Mouse (Mus musculus): Measurements from ENCODE around the gene Treml1.

- no peak for TF ChIP-seq POLR2A (IDR thresholded peaks at IDR 0.05; ENCODE audit: extremely low read depth, insufficient read depth, low read length)
- TF ChIP-seq CTCF (IDR thresholded peaks at IDR 0.05; ENCODE audit: extremely low read depth, insufficient read depth, low read length) = no peak
Observed at GRCm38 (mm10) chr17:48411241-48411640, 51.5 kb downstream of the Treml1 start.

Data from cortical plate, adult 2 months (tissue).